Mouse (Mus musculus): Measurements from ENCODE around the gene Mup9.
"Not testable (repeated sequence)": the region's sequence is repeated elsewhere in the genome, so short reads cannot be mapped to it uniquely, and the experiment has no call there.

Mup9 gene

DNA sequence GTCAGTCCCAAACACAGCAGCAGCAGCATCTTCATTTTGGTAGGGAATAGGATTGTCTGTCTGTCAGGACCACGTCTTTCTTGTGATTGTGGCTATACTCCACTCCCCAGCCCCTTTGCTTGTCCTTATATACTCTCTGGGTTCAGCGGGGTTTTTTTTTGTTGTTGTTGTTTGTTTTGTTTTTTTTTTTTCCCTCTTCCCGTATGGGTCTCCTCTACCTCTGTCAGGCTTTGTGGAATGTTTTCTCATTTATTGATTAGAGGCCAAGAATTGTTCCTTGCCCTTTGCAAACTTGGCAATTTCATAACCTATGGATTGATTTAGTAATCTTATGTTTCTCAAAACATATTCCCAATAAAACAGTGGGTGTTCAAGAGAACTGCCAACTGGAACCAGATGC is at the start of gene Mup9:
Mup9 (minus strand) TSS at position 101 of the 400 bp plus-strand sequence.
- DNase-seq: not testable (repeated sequence)
